Mouse (Mus musculus): ENCODE data around the gene Hist1h2bg. TPM values are rescaled to one million over a fixed set of nuclear protein-coding genes. Genes with fewer than 3 reads are reported as not detected.
"Not testable (repeated sequence)": the region's sequence is repeated elsewhere in the genome, so short reads cannot be mapped to it uniquely, and the experiment has no call there.

The Hist1h2bg gene
- polyA plus RNA-seq, 1 experiment = 18.7 TPM

GRCm38 (mm10) chr13:23575271-23575851 is 4.2 kb downstream of the Hist1h2bg start, which contains the start of gene Hist1h3d:
TSS of gene Hist1h3d (plus strand) at chr13:23575763.
- TF ChIP-seq TAL1 (IDR thresholded peaks at IDR 0.05; ENCODE audit: low read length) (no peak), GATA1 (IDR thresholded peaks at IDR 0.05; ENCODE audit: low read length) (no peak)
- no peaks in the 10 kb centered on the region for H3K27me3 ChIP-seq (ENCODE audit: control insufficient read depth)
- peaks cover 39% of the 10 kb centered on the region for H3K4me1 ChIP-seq (ENCODE audit: control insufficient read depth)

GRCm38 (mm10) chr13:23575864-23576313 is 4.7 kb downstream of the Hist1h2bg start:
- H3K9me3 ChIP-seq (ENCODE audit: control insufficient read depth, low read length); H3K27me3 ChIP-seq (ENCODE audit: control insufficient read depth): not testable (repeated sequence)
- H3K4me3 ChIP-seq (replicated peaks) = peak overlapping the region; percentile 76
- peaks cover 44% of the 10 kb centered on the region for H3K4me1 ChIP-seq (ENCODE audit: control insufficient read depth)
- H3K36me3 ChIP-seq (ENCODE audit: control insufficient read depth) = peaks cover 11% of the 10 kb centered on the region

More at GRCm38 (mm10) chr13:23575271-23575851, 4.2 kb downstream of the Hist1h2bg start, which contains the start of gene Hist1h3d:
- peak within 1 kb of the TSS; percentile 76 for H3K4me3 ChIP-seq (replicated peaks)
- peaks cover 11% of the 10 kb centered on the region for H3K36me3 ChIP-seq (ENCODE audit: control insufficient read depth)
- no peaks in the 10 kb centered on the region for H3K9me3 ChIP-seq (ENCODE audit: control insufficient read depth, low read length)

DNA sequence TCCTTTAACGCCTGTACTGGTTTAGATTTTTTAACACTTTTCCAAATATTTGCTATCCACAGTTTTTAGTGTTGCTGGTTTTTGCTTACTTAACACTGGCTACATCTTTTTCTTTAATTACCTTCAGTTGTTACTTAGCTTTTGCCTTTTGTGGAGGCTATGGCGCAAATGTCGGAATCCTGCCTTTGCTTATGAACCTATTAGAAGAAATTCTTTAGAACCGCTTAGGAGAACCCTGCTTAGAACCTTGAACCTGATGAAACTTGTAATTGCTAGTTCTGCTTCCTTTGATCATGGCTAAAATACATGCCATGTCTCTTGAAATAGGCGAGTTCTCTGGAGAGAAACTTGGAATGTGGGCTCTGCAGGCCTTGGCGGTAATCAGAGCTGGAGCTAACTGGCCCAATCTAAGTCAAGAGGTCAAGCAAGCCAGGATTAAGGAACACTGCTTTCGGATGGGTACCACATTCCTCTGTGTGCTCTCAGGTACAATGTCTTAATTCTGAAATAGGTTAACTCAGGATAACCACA is 5.2 kb downstream of the Hist1h2bg start:
- TF ChIP-seq GATA1 (IDR thresholded peaks at IDR 0.05; ENCODE audit: low read length) = no peak
- no peak for TF ChIP-seq TAL1 (IDR thresholded peaks at IDR 0.05; ENCODE audit: low read length)
- Histone ChIP-seq H3K4me3 (replicated peaks) (peak overlapping the region; percentile 76), H3K9me3 (ENCODE audit: control insufficient read depth, low read length) (no peaks in the 10 kb centered on the region), H3K4me1 (ENCODE audit: control insufficient read depth) (peaks cover 49% of the 10 kb centered on the region), H3K27me3 (ENCODE audit: control insufficient read depth) (no peaks in the 10 kb centered on the region), H3K36me3 (ENCODE audit: control insufficient read depth) (peaks cover 11% of the 10 kb centered on the region)

GRCm38 (mm10) chr13:23576906-23577639 is 5.9 kb downstream of the Hist1h2bg start:
- Histone ChIP-seq H3K9me3 (ENCODE audit: control insufficient read depth, low read length) (no peaks in the 10 kb centered on the region), H3K27me3 (ENCODE audit: control insufficient read depth) (no peaks in the 10 kb centered on the region), H3K4me1 (ENCODE audit: control insufficient read depth) (peaks cover 53% of the 10 kb centered on the region), H3K4me3 (replicated peaks) (peak overlapping the region; percentile 76), H3K36me3 (ENCODE audit: control insufficient read depth) (peaks cover 11% of the 10 kb centered on the region)
- TF ChIP-seq TAL1 (IDR thresholded peaks at IDR 0.05; ENCODE audit: low read length) (no peak), GATA1 (IDR thresholded peaks at IDR 0.05; ENCODE audit: low read length) (no peak)

DNA sequence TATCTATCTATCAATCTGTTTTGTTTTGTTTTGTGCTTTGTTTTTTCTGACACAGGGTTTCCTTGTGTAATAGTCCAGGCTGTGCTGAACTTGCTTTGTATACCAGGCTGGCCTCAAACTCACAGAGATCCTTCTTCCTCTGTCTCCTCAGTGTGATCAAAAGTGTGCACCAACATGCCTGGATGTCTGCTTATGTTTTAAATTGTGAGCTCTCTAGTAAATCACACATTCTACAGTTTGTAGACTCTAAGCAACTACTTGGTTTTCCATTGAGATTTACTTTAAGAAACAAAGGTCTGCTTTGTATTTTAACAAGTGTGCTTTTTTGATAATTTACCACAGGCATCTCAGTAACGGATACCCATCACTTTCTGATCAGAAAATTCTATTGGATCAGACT is 6.6 kb downstream of the Hist1h2bg start:
- TF ChIP-seq GATA1 (IDR thresholded peaks at IDR 0.05; ENCODE audit: low read length) (no peak), TAL1 (IDR thresholded peaks at IDR 0.05; ENCODE audit: low read length) (no peak)
- peaks cover 56% of the 10 kb centered on the region for H3K4me1 ChIP-seq (ENCODE audit: control insufficient read depth)
- no peaks in the 10 kb centered on the region for H3K9me3 ChIP-seq (ENCODE audit: control insufficient read depth, low read length)
- no peaks in the 10 kb centered on the region for H3K27me3 ChIP-seq (ENCODE audit: control insufficient read depth)
- peak overlapping the region; percentile 76 for H3K4me3 ChIP-seq (replicated peaks)
- H3K36me3 ChIP-seq (ENCODE audit: control insufficient read depth) = peaks cover 11% of the 10 kb centered on the region

GRCm38 (mm10) chr13:23581408-23582218 is 10.4 kb downstream of the Hist1h2bg start, which contains the start of gene Hist1h4d:
TSS of gene Hist1h4d (plus strand) at chr13:23581598.
- no peaks in the 10 kb centered on the region for H3K27me3 ChIP-seq (ENCODE audit: control insufficient read depth)
- H3K9me3 ChIP-seq (ENCODE audit: control insufficient read depth, low read length) = no peaks in the 10 kb centered on the region
- peaks cover 71% of the 10 kb centered on the region for H3K4me1 ChIP-seq (ENCODE audit: control insufficient read depth)
- TF ChIP-seq GATA1 (IDR thresholded peaks at IDR 0.05; ENCODE audit: low read length) (no peak), TAL1 (IDR thresholded peaks at IDR 0.05; ENCODE audit: low read length) (no peak; the same call in 2 of the 3 replicates)
- H3K36me3 ChIP-seq (ENCODE audit: control insufficient read depth) = peaks cover 11% of the 10 kb centered on the region
- peak within 1 kb of the TSS; percentile 67 for H3K4me3 ChIP-seq (replicated peaks)

DNA sequence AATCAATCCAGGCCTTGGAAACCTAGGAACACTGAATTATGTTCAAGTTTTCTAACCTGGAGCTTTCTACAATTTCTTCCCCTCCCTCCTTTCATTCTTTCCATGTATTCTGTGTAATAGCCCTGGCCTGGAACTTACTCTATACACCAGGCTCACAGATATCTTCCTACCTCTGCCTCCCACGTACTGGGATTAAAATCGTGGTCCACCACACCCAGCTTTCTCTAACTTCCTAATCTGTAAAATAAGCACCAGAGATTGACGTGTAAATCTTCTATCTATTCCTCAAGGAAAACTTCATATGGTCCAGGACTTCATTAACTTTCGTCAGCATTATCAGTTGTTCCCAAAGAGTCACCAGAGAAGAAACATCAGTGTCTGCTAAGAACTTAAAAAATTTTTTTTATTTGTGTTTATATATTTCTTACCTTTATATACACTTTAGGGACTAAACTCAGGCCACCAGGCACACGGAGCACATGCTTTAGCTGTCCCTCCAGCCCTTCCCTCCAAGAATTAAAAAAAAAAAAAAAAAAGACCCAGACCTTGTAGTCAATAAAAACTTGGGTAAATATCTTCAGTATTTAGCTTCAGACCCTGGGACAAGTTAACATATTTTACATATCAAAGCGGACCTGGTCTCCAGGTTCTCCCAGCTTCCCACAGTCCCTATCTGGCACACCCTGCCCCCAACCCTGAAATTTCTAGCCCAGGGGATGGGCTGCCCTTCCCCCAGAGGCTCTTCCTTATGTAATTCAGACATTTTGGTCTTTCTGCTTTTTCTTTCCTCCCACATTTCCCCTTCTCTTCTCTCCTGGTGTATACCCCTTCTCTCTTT is 11.2 kb downstream of the Hist1h2bg start:
- TF ChIP-seq TAL1 (IDR thresholded peaks at IDR 0.05; ENCODE audit: low read length) (no peak), GATA1 (IDR thresholded peaks at IDR 0.05; ENCODE audit: low read length) (0 out of 2 replicates have a peak, but pooled peaks have one; percentile 1)
- Histone ChIP-seq H3K4me3 (replicated peaks) (peak overlapping the region; percentile 67), H3K27me3 (ENCODE audit: control insufficient read depth) (no peaks in the 10 kb centered on the region), H3K4me1 (ENCODE audit: control insufficient read depth) (peaks cover 70% of the 10 kb centered on the region), H3K36me3 (ENCODE audit: control insufficient read depth) (peaks cover 10% of the 10 kb centered on the region), H3K9me3 (ENCODE audit: control insufficient read depth, low read length) (no peaks in the 10 kb centered on the region)

Data from erythroblast, embryonic 14.5 days (primary cell).